Mouse (Mus musculus) gonadal fat pad, adult 2 months (tissue): ENCODE results near the gene Actn1. TPM values are rescaled to one million over a fixed set of nuclear protein-coding genes. Genes with fewer than 3 reads are reported as not detected.

Experiments used
- DNase-seq: peaks from one replicate; pipeline ENCODE4 v3.0.0-alpha.2; 2012; ENCODE audit warnings: low read depth
- polyA plus RNA-seq: library from polyadenylated mRNA; depleted of rRNA; stranded (reverse); fragments of >200 nt; gene quantifications from 2 replicates; pipeline ENCODE4 v1.2.3, GENCODE M21; 2012; rRNA removed

The Actn1 gene
- polyA plus RNA-seq, 1 experiment: 57.6 TPM

GRCm38 (mm10) chr12:80135173-80135572 is 125.0 kb downstream of the Actn1 start:
- DNase-seq: no peak

- no peak for DNase-seq
Measured at GRCm38 (mm10) chr12:80133011-80133545, 127.1 kb downstream of the Actn1 start.

- DNase-seq: no peak
Measured at GRCm38 (mm10) chr12:80132250-80133003, 127.7 kb downstream of the Actn1 start.

GRCm38 (mm10) chr12:80131359-80132249 is 128.6 kb downstream of the Actn1 start:
- DNase-seq: no peak

GRCm38 (mm10) chr12:80130558-80131358 is 129.4 kb downstream of the Actn1 start:
- DNase-seq: no peak

GRCm38 (mm10) chr12:80129531-80129930 is 130.6 kb downstream of the Actn1 start:
- no peak for DNase-seq

- no peak for DNase-seq
Measured at GRCm38 (mm10) chr12:80127191-80127762, 132.9 kb downstream of the Actn1 start.

- no peak for DNase-seq
Measured at GRCm38 (mm10) chr12:80125316-80125715, 134.9 kb downstream of the Actn1 start.

GRCm38 (mm10) chr12:80124756-80125155 is 135.4 kb downstream of the Actn1 start:
- DNase-seq: no peak

- DNase-seq: no peak
Measured at GRCm38 (mm10) chr12:80124211-80124610, 136.0 kb downstream of the Actn1 start.

GRCm38 (mm10) chr12:80123227-80123803 is 136.9 kb downstream of the Actn1 start:
- DNase-seq: no peak

GRCm38 (mm10) chr12:80121438-80121837 is 138.7 kb downstream of the Actn1 start:
- DNase-seq: no peak

GRCm38 (mm10) chr12:80118588-80118987 is 141.6 kb downstream of the Actn1 start:
- no peak for DNase-seq

Other genes starting within 250 kb of the Actn1 start
- 58.3 and 85.5 TPM in 2 replicates for gene Zfp36l1, start 147.4 kb downstream of the Actn1 start, polyA plus RNA-seq
- gene Dcaf5, start 176.2 kb upstream of the Actn1 start, polyA plus RNA-seq: 27.2 and 28.4 TPM in 2 replicates
- gene Exd2, start 202.7 kb upstream of the Actn1 start, polyA plus RNA-seq: 8.5 and 10.6 TPM in 2 replicates